Mouse (Mus musculus): ENCODE results near the gene Ptpra.
A peak's percentile ranks its signal among the peaks of the same experiment; 100 is the strongest.

The Ptpra gene

GRCm38 (mm10) chr2:130595596-130595995, 145.5 kb downstream of the Ptpra start:
- no peak for DNase-seq (ENCODE audit: low spot score in 2 of 2)

- DNase-seq (ENCODE audit: low spot score in 2 of 2), result peak in 1 of 2 experiments; percentile 66
These were observed 147.5 kb downstream of the Ptpra start for GRCm38 (mm10) chr2:130597601-130598010.

- no peak for DNase-seq (ENCODE audit: low spot score in 2 of 2)
These were observed 148.3 kb downstream of the Ptpra start for GRCm38 (mm10) chr2:130598399-130598798.

- DNase-seq (ENCODE audit: low spot score in 2 of 2), result no peak
These were observed 152.1 kb downstream of the Ptpra start for GRCm38 (mm10) chr2:130602195-130602594.
